ENCODE assay signal across 19 mouse cellular contexts in the genomic region with DNA sequence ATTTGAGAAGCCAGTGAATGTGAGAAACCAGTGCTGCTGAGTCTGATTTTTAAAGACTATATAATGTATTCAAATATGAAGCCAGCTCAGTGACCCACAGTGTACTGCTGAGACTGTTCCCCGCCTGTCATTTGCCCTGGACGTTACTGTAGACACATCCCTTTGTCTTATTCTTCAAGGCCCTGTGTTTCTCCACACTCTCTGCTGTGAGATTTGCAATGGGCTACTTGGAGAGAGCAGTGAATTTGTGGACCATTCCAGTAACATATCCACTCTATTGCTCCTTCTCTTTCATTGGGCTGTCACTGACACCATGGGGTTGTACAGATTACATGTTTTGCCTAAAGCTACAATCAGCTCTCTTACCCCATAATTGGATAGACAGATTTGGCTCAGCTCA. TPM values are rescaled to one million over a fixed set of nuclear protein-coding genes. Genes with fewer than 3 reads are reported as not detected.
"Had no signal": no experiment of that assay in that cellular context is flagged by ENCODE, and none has a peak within 500 bp of the region (broad histone marks: within the 10 kb centered on the region; RNA-seq: fewer than 3 reads in every experiment).

No protein-coding gene starts in this region.

- H3K4me2 ChIP-seq: limb, embryonic 12.5 days; limb, embryonic 15.5 days; liver, embryonic 11.5 days; lung, embryonic 14.5 days; neural tube, embryonic 12.5 days; neural tube, embryonic 15.5 days had no signal

- H3K4me1 ChIP-seq: limb, embryonic 12.5 days; limb, embryonic 15.5 days; neural tube, embryonic 12.5 days; neural tube, embryonic 15.5 days had no signal

- H3K4me3 ChIP-seq: limb, embryonic 12.5 days; limb, embryonic 15.5 days; myocyte; neural tube, embryonic 12.5 days; neural tube, embryonic 15.5 days had no signal

- H3K27me3 ChIP-seq: limb, embryonic 12.5 days; limb, embryonic 15.5 days; neural tube, embryonic 12.5 days; neural tube, embryonic 15.5 days had no signal

- H3K9me3 ChIP-seq: limb, embryonic 12.5 days; limb, embryonic 15.5 days; neural tube, embryonic 12.5 days; neural tube, embryonic 15.5 days had no signal

- DNase-seq: kidney, adult 18-20 months; kidney, adult 9 months; kidney, postnatal 14 days; kidney, postnatal 4 days; left cerebral cortex, postnatal 4 days; liver, postnatal 0 days; lung, embryonic 14.5 days; thymus, adult 18-20 months; thymus, postnatal 36 days had no signal

- H3K36me3 ChIP-seq: limb, embryonic 12.5 days; limb, embryonic 15.5 days; neural tube, embryonic 12.5 days; neural tube, embryonic 15.5 days had no signal

- ATAC-seq: liver, postnatal 0 days; lung, postnatal 0 days had no signal

- H3K9ac ChIP-seq: limb, embryonic 12.5 days; limb, embryonic 15.5 days; liver, embryonic 14.5 days; liver, postnatal 0 days; lung, embryonic 14.5 days; neural tube, embryonic 12.5 days; neural tube, embryonic 15.5 days had no signal

- H3K27ac ChIP-seq: limb, embryonic 12.5 days; limb, embryonic 15.5 days; liver, embryonic 14.5 days; macrophage; neural tube, embryonic 12.5 days; neural tube, embryonic 15.5 days had no signal

RNA-seq across cellular contexts. Expression of a gene that starts 36.1 kb away (rescaled TPM):
- total RNA-seq: monocyte, adult 5-6 weeks had no signal
